Mouse (Mus musculus) retina, embryonic 14.5 days (tissue): ENCODE results near the gene Slc2a10.
"Not testable (repeated sequence)": the region's sequence is repeated elsewhere in the genome, so short reads cannot be mapped to it uniquely, and the experiment has no call there.

ENCODE experiments used
- DNase-seq: peaks from one replicate; pipeline ENCODE4 v3.0.0-alpha.2; 2015; ENCODE audit warnings: low spot score

The Slc2a10 gene

DNA sequence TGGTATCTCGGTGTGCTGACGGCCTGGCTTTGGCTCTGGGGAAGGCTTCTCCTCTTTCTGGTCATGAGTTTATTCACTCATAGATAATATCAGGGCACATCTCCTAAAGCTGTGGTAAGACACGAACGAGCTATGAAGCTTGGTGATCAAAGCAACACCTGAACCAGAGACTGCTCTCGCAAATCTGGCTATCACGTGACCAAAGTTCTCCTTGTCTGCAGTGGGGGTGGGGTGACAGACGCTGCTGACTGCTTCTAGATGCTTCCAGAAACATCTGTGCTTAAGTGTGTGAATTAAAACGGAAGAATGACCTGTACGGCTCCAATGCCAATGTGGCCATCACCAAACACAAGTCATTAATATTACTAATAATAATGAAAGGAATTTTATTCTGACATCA lies 6.1 kb downstream of the Slc2a10 start:
- DNase-seq = no peak

DNA sequence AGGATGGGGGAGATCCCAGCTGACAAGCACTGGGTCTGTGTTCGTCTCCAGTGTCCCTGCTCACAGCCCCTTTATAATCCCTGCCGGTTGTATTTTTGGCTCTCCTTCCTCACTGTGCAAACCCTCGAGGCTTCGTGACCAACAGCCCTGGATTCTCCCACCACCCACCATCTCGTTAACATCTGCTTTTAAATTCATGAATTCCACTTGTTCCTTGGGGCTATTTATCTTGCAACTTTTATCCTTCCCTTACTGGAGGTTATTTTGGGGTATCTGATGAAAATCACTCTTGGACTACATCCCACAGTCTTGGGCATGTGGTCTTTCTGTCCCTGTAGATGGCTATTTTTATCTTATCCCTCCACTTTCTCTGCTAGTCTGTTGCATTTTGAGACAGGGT lies 6.9 kb downstream of the Slc2a10 start:
- no peak for DNase-seq

DNA sequence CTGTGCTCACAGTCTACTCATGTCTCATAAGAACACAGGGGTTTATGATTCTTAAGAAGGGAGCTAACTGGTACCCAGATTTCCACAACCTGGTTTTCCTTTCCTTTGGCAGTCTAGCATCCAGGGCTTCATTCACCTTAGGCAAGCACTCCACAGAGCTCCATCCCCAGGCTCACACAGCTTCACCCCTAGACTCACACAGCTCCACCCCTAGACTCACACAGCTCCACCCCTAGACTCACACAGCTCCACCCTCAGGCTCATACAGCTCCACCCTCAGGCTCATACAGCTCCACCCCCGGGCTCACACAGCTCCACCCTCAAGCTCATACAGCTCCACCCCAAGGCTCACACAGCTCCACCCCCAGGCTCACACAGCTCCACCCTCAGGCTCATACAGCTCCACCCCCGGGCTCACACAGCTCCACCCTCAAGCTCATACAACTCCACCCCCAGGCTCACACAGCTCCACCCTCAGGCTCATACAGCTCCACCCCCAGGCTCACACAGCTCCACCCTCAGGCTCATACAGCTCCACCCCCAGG lies 7.4 kb downstream of the Slc2a10 start:
- DNase-seq = not testable (repeated sequence)

DNA sequence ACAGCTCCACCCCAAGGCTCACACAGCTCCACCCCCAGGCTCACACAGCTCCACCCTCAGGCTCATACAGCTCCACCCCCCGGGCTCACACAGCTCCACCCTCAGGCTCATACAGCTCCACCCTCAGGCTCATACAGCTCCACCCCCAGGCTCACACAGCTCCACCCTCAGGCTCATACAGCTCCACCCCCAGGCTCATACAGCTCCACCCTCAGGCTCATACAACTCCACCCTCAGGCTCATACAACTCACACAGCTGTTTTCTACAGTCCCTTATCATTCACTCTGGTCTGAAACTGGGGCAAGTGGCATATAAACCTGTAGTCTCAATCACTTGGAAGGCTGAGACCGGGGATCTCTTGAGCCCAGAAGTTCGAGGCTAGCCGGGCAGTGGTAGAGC lies 7.9 kb downstream of the Slc2a10 start:
- not testable (repeated sequence) for DNase-seq

DNA sequence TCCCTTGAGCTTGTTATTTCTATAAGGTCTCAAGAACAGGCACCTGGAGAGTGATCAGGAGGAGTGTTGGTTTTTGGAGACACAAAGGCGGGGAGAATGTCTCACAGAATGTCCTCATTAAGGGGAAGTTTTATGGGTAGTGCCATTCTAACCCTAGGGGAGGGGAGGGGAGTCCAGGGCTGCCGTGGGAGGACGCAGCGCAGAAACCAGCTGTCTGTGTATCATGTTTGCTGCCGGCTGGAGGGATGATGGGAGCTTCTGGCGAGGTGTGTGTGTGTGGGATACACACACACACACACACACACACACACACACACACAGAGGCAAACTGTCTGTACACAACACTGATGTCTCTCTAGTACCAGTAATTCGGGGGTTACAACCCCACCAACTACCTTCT lies 8.8 kb downstream of the Slc2a10 start:
- DNase-seq = no peak

DNA sequence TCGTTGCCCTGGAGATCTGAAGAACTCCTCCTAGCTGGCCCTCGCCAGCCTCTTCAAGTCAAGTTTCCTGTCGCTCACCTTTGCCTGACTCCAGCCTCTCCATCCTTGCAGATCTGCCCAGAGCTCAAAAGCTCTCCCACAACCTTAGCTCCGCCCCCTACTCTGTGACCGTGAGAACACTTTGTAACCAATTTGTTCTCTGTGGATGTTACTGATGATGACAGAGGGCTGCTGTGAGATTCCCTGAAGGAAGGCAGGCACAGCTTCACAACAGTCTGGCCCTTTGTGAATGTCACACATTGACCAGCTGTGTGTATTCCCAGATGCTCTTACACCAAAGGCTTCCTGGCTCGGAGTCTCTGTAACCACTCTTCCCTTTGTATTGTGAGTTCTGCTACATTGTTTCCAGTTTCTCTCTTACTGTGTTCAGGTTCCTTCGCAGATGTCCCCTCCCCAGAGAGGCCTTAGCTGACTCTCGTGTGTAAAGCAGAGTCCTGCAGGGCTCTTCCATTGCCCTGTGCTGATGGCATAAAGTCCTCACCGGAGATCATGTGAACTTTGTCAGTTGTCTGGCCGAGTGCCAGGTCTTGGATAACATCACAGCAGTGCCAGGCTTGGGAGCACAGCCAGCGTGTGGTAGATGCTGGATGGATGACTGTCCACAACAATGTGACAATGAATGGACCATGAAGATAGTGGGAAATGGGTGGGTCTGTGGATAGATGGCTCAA lies 9.4 kb downstream of the Slc2a10 start:
- DNase-seq = peak; percentile 57

DNA sequence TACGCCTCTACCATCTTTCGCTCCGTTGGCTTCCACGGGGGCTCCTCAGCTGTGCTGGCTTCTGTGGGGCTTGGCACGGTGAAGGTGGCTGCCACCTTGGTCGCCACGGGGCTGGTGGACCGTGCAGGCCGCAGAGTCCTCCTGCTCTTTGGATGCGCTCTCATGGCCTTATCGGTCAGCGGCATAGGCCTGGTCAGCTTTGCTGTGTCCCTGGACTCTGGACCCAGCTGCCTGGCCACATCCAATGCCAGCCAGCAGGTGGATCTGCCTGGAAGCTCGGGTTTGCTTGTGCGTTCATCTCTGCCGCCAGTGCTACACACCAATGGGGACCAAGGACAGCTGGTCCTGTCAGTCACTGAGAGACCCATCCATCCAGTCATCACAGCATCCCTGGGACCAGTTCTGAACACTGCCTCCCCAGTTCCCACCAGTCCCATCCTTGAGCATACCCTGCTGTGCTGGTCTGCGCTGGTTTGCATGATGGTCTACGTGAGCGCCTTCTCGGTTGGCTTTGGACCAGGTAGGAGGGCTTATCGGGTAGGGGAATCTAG lies 11.7 kb downstream of the Slc2a10 start:
- DNase-seq = no peak

DNA sequence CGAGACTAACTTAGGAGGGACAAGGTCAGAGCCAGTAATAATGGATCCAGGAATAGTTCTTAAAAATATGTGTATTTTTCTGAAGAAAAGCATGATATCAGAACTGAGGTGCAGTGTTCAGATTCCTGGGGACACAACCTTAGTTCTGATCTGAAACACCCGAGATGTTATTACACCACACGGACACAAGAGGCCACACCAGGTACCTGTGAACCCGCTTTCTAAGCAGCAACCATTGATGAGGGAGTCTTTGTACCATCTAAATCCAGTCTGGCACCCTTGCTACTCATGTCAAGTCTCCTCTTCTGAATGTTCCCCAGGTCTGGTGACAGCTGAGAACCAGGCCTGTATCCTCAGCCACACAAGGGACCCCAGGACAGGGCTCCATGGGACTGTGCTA lies 22.0 kb downstream of the Slc2a10 start:
- no peak for DNase-seq

DNA sequence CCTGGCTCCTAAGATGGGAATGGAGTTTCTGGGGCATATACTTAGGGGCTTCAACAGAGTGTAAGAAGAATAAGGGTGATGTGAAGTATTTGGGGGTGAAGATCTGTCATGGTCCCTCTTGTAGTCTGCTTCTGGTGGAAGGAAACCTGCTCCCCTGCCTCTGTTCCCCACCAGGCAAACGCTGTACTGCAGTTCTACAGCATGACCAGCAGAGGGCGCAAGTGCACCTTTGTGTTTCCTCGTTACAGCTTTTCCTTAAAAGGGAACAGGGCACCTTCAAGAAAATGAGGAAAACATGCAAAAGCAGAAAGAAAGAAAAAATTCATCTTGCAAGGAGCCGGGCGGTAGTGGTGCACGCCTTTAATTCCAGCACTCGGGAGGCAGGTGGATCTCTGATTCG lies 25.5 kb downstream of the Slc2a10 start:
- peak; percentile 86 for DNase-seq

DNA sequence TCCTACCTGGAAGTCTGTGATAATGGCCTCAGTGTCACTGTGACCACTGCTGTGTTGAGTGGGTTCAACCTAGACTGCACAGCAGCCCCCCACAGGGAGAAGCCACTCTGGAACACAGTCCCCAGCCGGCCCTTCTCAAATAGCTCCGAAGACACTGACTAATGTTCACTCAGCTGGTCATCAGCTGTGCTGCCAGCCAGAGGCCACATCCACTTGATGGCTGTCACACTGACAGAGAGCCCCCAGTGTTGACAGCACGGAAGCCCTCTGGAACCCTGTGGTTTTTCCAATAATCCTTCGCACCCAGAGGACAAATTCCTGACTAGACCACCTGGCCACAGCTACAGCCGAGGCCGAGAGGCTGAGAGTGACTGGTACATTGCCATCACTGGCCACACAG lies 30.2 kb downstream of the Slc2a10 start:
- no peak for DNase-seq

DNA sequence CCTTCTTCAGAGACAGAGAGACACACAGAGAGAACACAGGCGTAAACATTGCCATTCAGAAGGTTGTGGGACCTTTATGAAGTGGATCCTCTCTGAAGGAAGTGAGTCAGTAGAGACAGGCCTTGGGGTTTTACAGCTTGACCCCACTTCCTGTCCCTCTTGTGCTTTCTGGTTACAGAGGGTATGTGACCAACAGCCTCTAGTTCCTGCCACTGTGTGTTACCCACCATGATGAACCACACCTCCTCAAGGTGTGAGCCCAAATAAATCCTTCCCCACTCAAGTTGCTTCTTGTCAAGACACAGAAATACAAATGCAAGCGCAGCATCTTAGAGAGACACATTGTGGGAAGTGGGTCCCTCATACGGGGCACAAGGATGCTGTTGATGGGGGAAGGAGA lies 37.4 kb downstream of the Slc2a10 start:
- DNase-seq = no peak

DNA sequence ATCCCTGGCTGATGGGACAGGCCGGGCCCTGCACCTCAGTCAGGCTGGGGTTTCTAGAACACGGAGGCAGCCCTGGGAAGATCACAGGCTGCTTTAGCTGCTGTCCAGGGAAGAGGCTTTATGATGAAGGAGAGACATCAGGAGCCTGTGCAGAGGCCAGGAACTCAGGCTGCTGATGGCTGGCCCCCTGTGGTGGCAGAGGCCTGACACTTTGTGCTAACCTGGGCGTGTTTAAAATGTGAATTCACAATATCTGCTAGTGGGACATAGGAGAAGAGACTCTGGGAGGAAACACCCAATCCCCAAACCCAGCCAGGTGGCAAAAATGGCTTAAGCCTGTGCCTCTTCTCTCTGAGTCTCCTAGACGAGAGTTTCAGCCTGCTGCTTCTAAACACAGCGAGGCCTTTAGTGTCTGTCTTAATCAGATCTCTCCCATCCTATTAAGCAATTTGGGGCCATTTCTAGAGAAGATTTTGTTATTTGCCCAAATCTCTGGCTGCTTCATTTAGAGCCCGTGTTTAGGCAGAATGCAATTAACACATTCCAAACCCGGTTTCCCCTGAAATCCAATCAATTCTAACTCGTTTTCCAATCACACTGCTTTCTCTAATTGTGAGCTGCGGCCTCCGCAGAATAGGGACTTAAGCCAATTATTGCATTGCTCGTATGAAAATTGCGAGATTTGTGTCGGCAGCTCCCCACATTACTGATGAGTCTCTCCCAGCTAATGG lies 39.5 kb downstream of the Slc2a10 start:
- DNase-seq = peak; percentile 58

DNA sequence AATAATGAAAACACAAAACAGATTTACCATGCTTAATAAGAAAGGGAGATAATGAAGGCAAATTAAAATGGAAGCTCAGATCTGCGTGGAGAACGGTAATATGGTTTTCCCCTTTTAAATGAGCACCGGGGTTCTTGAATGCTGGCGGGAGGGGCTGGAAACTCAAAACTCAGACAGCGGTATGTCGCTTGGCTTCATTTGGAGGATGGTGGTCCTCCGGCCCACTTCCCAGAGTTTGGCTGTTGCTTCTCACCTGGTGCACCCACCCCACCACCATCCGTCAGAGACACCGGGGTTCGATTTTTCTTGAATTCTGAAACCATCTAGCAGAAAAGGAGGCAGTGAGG lies 40.1 kb downstream of the Slc2a10 start:
- no peak for DNase-seq

DNA sequence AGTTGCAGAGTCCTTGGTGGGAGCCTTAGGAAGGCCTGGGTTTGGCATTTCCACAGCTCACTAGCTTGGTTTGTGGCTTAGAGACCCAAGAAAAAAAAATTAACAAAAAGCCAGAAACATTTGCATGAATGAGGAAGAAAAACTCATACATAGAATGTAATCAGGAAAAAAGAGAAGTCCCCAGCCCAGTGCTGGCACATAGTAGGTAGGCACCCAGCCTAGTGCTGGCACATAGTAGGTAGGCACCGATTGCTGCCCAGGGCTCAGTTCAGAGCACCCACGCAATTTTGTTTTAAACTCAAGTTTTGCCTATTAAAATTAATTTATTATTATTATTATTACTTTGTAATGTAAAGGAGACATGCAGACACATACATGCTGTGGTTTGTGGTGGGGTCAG lies 42.1 kb downstream of the Slc2a10 start:
- DNase-seq = no peak

DNA sequence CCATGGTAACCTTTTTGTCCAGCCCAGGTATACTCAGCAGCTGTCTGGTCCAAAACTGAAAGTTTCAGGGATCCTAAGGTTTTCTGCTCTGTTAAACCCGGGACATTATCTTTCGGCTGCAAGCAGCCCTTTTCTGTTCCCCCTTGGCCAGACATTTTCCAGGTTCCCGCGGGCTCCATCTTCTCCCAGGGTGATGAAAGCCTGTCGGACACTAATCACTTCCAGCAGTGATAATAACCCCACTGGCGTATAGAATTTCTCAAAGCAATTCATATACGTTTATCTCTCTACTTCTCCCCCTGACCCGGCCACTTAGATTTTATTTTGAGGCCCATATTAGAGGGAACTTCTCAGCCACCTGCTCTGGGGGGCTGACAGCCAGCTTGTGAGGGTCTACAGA lies 42.8 kb downstream of the Slc2a10 start:
- DNase-seq = no peak

DNA sequence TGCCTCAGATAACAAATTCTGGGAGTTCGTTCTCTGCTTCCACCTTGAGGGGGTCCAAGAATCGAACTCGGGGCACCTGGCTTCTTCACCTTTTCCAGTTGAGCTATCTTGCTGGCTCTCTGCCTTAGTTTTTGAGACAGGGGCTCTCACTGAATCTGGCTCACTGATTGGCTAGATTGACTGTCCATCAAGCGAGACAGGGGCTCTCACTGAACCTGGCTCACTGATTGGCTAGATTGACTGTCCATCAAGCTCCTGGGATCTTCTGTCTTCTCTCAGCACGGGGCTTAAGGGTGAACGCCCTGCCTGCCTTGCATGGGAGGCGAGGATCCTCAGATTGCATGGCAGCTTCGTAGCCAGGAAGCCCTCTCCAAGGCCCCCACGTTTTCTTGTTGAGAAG lies 43.8 kb downstream of the Slc2a10 start:
- DNase-seq = peak; percentile 76

DNA sequence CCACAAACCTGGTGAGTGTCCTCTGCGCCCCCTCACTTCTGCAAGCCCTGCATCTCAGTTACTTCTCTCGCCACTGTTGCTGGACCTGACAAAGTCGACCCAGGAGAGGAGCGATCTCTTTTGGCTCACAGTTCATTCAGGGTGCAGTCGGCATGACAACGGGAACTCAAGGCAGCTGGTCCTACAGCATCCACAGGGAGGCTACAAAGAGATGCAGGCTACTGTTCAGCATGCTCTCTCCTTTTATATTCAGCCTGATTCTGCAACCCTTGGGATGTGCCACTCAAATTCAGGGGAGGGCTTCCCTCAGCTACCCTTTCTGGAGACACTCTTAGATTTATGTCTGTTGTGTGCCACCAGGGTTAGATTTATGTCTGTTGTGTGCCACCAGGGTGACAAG lies 45.0 kb downstream of the Slc2a10 start:
- DNase-seq = no peak

DNA sequence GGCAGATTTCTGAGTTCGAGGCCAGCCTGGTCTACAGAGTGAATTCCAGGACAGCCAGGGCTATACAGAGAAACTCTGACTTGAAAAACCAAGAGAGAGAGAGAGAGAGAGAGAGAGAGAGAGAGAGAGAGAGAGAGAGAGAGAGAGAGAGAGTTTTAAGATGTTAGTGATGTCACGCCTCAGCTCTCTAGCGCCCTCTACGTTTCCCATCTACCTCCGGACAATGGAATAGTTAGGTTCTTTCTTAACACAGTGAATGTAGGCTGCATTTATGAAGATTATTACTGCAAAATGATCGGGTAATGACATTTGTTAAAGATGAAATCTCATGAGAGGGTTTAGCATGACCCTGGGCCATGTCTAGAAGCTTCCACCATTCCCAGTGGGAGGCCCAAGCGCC lies 46.8 kb downstream of the Slc2a10 start:
- not testable (repeated sequence) for DNase-seq

DNA sequence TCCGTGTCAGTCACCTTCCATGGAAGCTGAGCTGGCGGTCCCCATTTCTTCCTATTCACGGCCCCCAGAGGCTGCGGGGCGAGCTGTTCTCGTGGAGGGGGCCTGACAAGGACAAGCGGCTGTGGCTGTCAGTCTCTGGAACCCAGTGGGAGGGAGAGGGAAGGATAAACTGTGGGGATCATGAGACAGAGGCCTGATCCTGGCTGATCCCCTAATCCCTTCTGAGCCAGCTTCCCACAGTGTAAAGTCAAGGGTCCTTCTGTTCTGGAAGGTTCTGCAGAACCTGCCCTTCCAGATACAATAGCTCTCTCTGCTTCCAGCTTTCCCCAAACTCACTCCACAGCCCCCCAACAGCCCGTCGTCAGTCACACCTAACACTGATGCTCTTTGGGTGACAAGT lies 50.5 kb downstream of the Slc2a10 start:
- DNase-seq = no peak

DNA sequence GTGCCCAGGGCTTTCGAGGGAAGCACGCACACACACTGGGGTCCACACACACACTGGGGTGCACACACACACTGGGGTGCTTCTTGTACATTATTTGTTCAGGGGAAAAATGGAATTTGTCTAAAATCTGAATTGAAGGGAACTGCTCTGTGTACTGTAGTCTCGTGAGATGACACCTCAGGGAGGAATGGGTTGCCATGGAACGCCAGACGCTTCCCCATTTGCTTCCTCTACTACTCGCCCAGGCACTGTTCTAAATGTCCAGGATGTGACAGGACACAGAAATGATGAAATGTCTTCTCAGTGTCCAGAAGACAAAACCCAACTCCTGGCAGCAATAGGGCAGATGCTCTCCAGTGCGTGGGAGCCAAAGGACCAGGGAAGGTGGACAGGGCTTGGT lies 53.7 kb downstream of the Slc2a10 start:
- no peak for DNase-seq

DNA sequence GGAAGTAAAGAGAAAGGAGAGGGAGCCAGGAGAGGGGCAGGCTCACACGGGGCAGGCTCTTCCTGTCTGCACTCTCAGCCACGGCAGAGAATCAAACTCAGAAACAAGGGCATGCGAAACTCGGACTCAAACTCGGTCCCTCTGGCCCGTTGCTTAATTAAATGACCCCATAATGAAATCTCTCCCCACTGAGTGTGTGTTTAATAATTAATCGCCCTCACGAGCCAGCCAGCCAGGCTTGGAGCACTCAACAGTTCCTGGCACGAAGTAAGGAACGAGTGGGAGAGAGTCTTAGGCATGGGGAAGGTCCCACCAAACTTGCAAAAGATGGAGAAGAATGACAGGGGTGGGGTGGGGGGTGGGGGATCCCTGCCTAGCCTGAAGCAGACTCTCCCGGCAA lies 55.3 kb downstream of the Slc2a10 start:
- DNase-seq = no peak

DNA sequence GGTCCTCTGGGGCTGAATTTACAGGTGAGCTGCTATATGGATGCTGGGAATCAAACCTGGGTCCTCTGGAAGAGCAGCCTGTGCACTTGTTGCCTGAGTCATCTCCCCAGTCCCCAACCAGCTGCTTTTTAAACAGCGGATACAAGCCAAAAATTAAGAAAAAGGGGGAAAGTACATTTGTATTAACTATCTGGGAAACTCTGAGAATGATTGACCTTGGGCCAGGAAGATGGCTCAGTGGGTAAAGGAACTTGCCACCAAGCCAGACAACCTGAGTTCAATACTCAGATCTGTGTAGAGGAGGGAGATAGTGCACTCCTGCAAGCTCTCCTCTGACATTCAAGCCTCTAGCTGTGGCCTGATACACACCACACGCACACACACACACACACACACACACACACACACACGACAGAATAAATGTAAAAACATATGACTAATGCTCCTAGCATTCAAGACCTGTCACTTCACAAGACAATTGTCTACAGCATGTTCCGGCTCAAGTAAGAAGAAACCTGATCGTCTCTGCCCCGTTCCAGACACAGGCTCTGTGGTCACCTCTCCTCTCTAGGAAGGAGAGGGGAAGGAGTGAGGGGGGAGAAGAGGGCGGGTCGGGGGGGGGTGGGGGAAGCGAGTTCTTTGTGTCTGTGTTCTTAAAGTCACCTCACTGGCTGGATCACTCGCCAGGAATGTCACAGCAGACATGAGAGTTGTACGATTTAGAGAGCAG lies 56.1 kb downstream of the Slc2a10 start:
- DNase-seq = no peak

DNA sequence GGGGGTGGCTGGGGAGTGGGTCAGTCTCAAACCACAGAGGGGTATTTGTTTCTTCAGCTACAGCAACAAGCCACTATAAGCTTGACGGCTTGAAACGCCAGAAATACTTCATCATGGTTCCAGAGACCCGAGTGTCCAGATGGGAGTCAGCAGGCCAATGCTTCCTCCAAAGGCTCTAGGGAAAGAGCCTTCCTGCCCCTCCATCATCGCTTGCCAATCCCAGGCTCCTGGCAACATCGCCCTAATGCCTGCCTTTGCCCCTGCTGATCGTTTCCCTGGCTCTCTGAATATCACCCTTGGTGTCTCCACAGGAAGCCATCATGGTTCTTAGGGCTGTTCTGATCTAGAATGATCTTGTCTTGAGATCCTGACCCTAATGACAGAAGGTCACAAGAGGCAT lies 58.3 kb downstream of the Slc2a10 start:
- DNase-seq = no peak
